Mouse (Mus musculus): ENCODE data around the gene Il4ra. TPM values are rescaled to one million over a fixed set of nuclear protein-coding genes. Genes with fewer than 3 reads are reported as not detected.
A peak's percentile ranks its signal among the peaks of the same experiment; 100 is the strongest.

The Il4ra gene
- polyA plus RNA-seq, 1 experiment, result 31.9 TPM

GRCm38 (mm10) chr7:125601821-125602448, 50.0 kb downstream of the Il4ra start:
- no peaks in the 10 kb centered on the region for H3K9me3 ChIP-seq
- H3K4me3 ChIP-seq (replicated peaks), result peak overlapping the region; percentile 53
- peaks cover 17% of the 10 kb centered on the region for H3K36me3 ChIP-seq (replicated peaks; ENCODE audit: low read length)
- TF ChIP-seq FLI1 (IDR thresholded peaks at IDR 0.05; ENCODE audit: low read length), result no peak
- no peak for TF ChIP-seq GATA1 (IDR thresholded peaks at IDR 0.05; ENCODE audit: borderline replicate concordance, low read length)
- H3K4me1 ChIP-seq, result peaks cover 94% of the 10 kb centered on the region
- peaks cover 2% of the 10 kb centered on the region for H3K27me3 ChIP-seq (replicated peaks)

GRCm38 (mm10) chr7:125603185-125603631, 51.3 kb downstream of the Il4ra start, which contains the start of gene Il21r:
TSS of gene Il21r (plus strand) at chr7:125603429.
- TF ChIP-seq GATA1 (IDR thresholded peaks at IDR 0.05; ENCODE audit: borderline replicate concordance, low read length), result no peak
- TF ChIP-seq FLI1 (IDR thresholded peaks at IDR 0.05; ENCODE audit: low read length), result no peak
- Histone ChIP-seq H3K27me3 (replicated peaks) (peaks cover 2% of the 10 kb centered on the region), H3K9me3 (no peaks in the 10 kb centered on the region), H3K4me1 (peaks cover 97% of the 10 kb centered on the region), H3K4me3 (replicated peaks) (peak within 1 kb of the TSS; percentile 89), H3K36me3 (replicated peaks; ENCODE audit: low read length) (peaks cover 30% of the 10 kb centered on the region)

DNA sequence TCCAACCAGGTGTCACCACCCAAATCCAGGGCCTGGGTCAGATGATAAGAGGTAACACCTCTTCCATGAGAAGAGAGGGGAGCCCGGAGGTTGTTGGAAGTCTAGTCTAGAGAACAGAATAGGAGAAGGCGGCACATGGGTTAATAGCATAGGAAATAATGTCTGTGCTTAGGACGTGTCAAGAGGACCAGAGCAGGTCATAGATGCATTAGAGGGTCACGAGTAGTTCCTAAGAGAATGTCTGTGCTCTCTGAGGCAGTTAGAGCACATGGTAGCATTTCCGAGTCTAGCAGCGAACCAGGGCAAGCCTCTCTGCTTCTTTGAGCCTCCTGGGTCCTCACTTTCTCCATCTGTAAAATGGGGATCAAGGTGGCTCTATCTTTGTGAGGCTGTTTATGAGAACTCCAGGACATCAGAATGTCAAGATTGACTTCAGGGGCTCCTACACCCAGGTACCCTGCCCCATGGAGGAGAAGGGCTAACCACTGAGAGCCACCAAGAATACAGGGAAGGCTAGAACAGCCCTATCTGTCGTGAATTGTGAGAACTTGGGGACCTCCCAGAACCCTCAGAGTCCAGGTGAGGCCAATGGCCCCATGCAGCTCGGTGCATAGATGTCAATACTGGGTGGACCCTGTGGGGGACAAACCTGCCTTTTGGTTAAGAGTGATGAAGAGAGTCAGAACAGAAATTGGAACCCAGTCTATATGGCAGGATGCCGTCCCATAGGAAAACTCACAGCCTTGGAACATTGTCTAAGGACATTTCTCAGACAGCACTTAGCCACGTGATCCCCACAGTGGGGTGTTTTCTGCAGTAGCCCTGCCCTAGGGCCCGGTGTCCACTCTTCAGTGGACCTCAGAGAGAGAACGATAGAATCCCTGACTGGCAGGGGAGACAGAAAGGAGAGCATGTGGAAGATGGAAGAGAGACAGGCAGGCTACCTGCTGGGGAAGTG, 52.7 kb downstream of the Il4ra start:
- Histone ChIP-seq H3K36me3 (replicated peaks; ENCODE audit: low read length) (peaks cover 40% of the 10 kb centered on the region), H3K9me3 (peaks cover 5% of the 10 kb centered on the region; the same call in 1 of the 2 replicates), H3K4me3 (replicated peaks) (peak overlapping the region; percentile 89), H3K4me1 (peaks cover 87% of the 10 kb centered on the region), H3K27me3 (replicated peaks) (peaks cover 2% of the 10 kb centered on the region)
- TF ChIP-seq FLI1 (IDR thresholded peaks at IDR 0.05; ENCODE audit: low read length), result no peak
- TF ChIP-seq GATA1 (IDR thresholded peaks at IDR 0.05; ENCODE audit: borderline replicate concordance, low read length), result no peak

- peaks cover 49% of the 10 kb centered on the region for H3K36me3 ChIP-seq (replicated peaks; ENCODE audit: low read length)
- peaks cover 76% of the 10 kb centered on the region for H3K4me1 ChIP-seq
- H3K27me3 ChIP-seq (replicated peaks), result peaks cover 2% of the 10 kb centered on the region
- peak overlapping the region; percentile 89 for H3K4me3 ChIP-seq (replicated peaks)
- TF ChIP-seq FLI1 (IDR thresholded peaks at IDR 0.05; ENCODE audit: low read length) (no peak), GATA1 (IDR thresholded peaks at IDR 0.05; ENCODE audit: borderline replicate concordance, low read length) (no peak)
- peaks cover 8% of the 10 kb centered on the region; the same call in 1 of the 2 replicates for H3K9me3 ChIP-seq
Measured at GRCm38 (mm10) chr7:125605725-125606139, 53.8 kb downstream of the Il4ra start.

- Histone ChIP-seq H3K9me3 (peaks cover 8% of the 10 kb centered on the region; the same call in 1 of the 2 replicates), H3K4me1 (peaks cover 71% of the 10 kb centered on the region), H3K27me3 (replicated peaks) (peaks cover 2% of the 10 kb centered on the region), H3K4me3 (replicated peaks) (peak overlapping the region; percentile 89), H3K36me3 (replicated peaks; ENCODE audit: low read length) (peaks cover 55% of the 10 kb centered on the region)
- TF ChIP-seq GATA1 (IDR thresholded peaks at IDR 0.05; ENCODE audit: borderline replicate concordance, low read length) (no peak), FLI1 (IDR thresholded peaks at IDR 0.05; ENCODE audit: low read length) (no peak)
Measured at GRCm38 (mm10) chr7:125606265-125607164, 54.6 kb downstream of the Il4ra start.

- peaks cover 2% of the 10 kb centered on the region for H3K27me3 ChIP-seq (replicated peaks)
- peaks cover 56% of the 10 kb centered on the region for H3K36me3 ChIP-seq (replicated peaks; ENCODE audit: low read length)
- peak overlapping the region; percentile 33 for H3K4me3 ChIP-seq (replicated peaks)
- TF ChIP-seq GATA1 (IDR thresholded peaks at IDR 0.05; ENCODE audit: borderline replicate concordance, low read length), result no peak
- TF ChIP-seq FLI1 (IDR thresholded peaks at IDR 0.05; ENCODE audit: low read length), result no peak
- peaks cover 8% of the 10 kb centered on the region; the same call in 1 of the 2 replicates for H3K9me3 ChIP-seq
- peaks cover 66% of the 10 kb centered on the region for H3K4me1 ChIP-seq
Measured at GRCm38 (mm10) chr7:125607384-125608182, 55.7 kb downstream of the Il4ra start.

DNA sequence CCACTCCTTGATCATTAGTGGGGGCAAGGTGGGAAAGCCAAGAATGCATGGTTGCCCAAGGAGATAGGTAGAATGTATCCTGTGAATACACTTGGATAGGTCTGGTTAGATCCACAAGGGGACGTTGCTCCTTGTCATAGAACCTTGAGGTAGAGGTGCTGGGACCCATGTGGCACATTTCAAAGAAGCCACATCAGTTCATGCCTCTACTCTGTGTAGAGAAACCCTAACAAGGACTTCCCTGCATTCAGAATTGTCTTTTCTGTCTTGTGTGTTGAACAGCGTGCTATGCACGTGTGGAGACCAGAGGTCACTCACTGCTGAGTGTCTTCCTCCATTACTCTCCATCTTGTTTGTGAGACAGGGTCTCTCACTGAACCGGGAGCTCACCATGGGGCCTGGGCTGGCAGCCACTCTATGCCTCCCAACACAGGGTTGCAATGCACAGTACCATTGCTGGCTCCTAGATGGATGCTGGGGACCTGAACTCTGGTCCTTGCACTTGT, 56.3 kb downstream of the Il4ra start:
- Histone ChIP-seq H3K36me3 (replicated peaks; ENCODE audit: low read length) (peaks cover 56% of the 10 kb centered on the region), H3K4me3 (replicated peaks) (peak overlapping the region; percentile 24), H3K27me3 (replicated peaks) (peaks cover 2% of the 10 kb centered on the region), H3K4me1 (peaks cover 60% of the 10 kb centered on the region), H3K9me3 (peaks cover 8% of the 10 kb centered on the region; the same call in 1 of the 2 replicates)
- TF ChIP-seq FLI1 (IDR thresholded peaks at IDR 0.05; ENCODE audit: low read length) (no peak), GATA1 (IDR thresholded peaks at IDR 0.05; ENCODE audit: borderline replicate concordance, low read length) (no peak)

DNA sequence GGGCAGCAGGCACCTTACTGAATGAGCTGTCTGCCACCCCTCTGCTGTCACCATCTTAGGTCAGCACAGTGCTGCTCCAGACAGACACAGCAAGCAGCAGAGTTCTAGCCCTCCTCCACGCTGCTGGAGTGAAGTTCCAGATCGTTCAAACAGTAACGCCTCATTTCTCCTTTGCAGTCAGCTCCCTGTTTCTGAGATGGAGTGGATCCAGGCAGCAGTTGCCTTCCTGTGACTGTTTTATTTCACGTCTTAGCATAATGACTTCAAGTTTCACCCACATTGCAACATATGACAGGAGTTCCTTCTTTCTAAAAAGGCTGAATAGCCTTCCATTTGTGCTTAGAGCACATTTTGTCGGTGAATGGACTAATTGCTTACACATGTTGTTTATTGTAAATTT, 61.7 kb downstream of the Il4ra start:
- Histone ChIP-seq H3K4me1 (peaks cover 38% of the 10 kb centered on the region), H3K9me3 (peaks cover 8% of the 10 kb centered on the region; the same call in 1 of the 2 replicates), H3K36me3 (replicated peaks; ENCODE audit: low read length) (peaks cover 40% of the 10 kb centered on the region), H3K4me3 (replicated peaks) (peak overlapping the region; percentile 79), H3K27me3 (replicated peaks) (no peaks in the 10 kb centered on the region)
- TF ChIP-seq FLI1 (IDR thresholded peaks at IDR 0.05; ENCODE audit: low read length) (no peak), GATA1 (IDR thresholded peaks at IDR 0.05; ENCODE audit: borderline replicate concordance, low read length) (no peak)
